Mouse (Mus musculus): ENCODE results near the gene 2010003K11Rik. TPM values are rescaled to one million over a fixed set of nuclear protein-coding genes. Genes with fewer than 3 reads are reported as not detected.

Gene 2010003K11Rik
- total and polyA plus RNA-seq, 3 experiments: 0.70 TPM; not detected in 2

- 1% methylated on average over 70 of the region's 70 CpGs for WGBS
- H3K9ac ChIP-seq (ENCODE audit: low read depth, low read length): peak overlapping the region; percentile 62
- no peaks in the 10 kb centered on the region for H3K79me2 ChIP-seq (replicated peaks; ENCODE audit: control insufficient read depth, insufficient read depth, low read length)
- TF ChIP-seq CTCF (IDR thresholded peaks at IDR 0.05): no peak
- TF ChIP-seq EP300 (IDR thresholded peaks at IDR 0.05; ENCODE audit: insufficient read depth, low read depth, low read length): no peak
- TF ChIP-seq POLR2A (IDR thresholded peaks at IDR 0.05; ENCODE audit: insufficient read depth, low read depth, low read length): no peak
- H3K4me3 ChIP-seq: peak overlapping the region; percentile 49
- intact Hi-C loops (cut with DNase I): no loop called here
- no peaks in the 10 kb centered on the region for H3K4me1 ChIP-seq (ENCODE audit: control insufficient read depth, insufficient read depth, low read length)
- H3K27me3 ChIP-seq (ENCODE audit: control insufficient read depth, insufficient read depth, low read length): no peaks in the 10 kb centered on the region
- no peaks in the 10 kb centered on the region for H3K36me3 ChIP-seq (ENCODE audit: control insufficient read depth, insufficient read depth, low read length)
- peak; percentile 51 to 62 for DNase-seq
- peak overlapping the region; percentile 46 for H3K27ac ChIP-seq
Observed at GRCm38 (mm10) chr19:4476601-4477257, 21.7 kb downstream of the 2010003K11Rik start.

GRCm38 (mm10) chr19:4475224-4475925, 23.0 kb downstream of the 2010003K11Rik start:
- no peaks in the 10 kb centered on the region for H3K4me1 ChIP-seq (ENCODE audit: control insufficient read depth, insufficient read depth, low read length)
- no peak overlapping the region for H3K27ac ChIP-seq
- no peak overlapping the region for H3K4me3 ChIP-seq
- TF ChIP-seq EP300 (IDR thresholded peaks at IDR 0.05; ENCODE audit: insufficient read depth, low read depth, low read length) (no peak), CTCF (IDR thresholded peaks at IDR 0.05) (no peak), POLR2A (IDR thresholded peaks at IDR 0.05; ENCODE audit: insufficient read depth, low read depth, low read length) (no peak)
- H3K36me3 ChIP-seq (ENCODE audit: control insufficient read depth, insufficient read depth, low read length): no peaks in the 10 kb centered on the region
- H3K9ac ChIP-seq (ENCODE audit: low read depth, low read length): no peak overlapping the region
- WGBS: 75% methylated on average over 11 of the region's 11 CpGs
- no peaks in the 10 kb centered on the region for H3K79me2 ChIP-seq (replicated peaks; ENCODE audit: control insufficient read depth, insufficient read depth, low read length)
- intact Hi-C loops (cut with DNase I): no loop called here
- H3K27me3 ChIP-seq (ENCODE audit: control insufficient read depth, insufficient read depth, low read length): no peaks in the 10 kb centered on the region
- DNase-seq: no peak

GRCm38 (mm10) chr19:4474739-4475138, 23.6 kb downstream of the 2010003K11Rik start:
- no peak overlapping the region for H3K9ac ChIP-seq (ENCODE audit: low read depth, low read length)
- 62% methylated on average over 3 of the region's 3 CpGs for WGBS

GRCm38 (mm10) chr19:4473549-4473948, 24.8 kb downstream of the 2010003K11Rik start:
- no peak overlapping the region for H3K4me3 ChIP-seq
- H3K4me1 ChIP-seq (ENCODE audit: control insufficient read depth, insufficient read depth, low read length): no peaks in the 10 kb centered on the region
- intact Hi-C loops (cut with DNase I): no loop called here
- 78% methylated on average over 5 of the region's 5 CpGs for WGBS
- no peak overlapping the region for H3K9ac ChIP-seq (ENCODE audit: low read depth, low read length)
- H3K79me2 ChIP-seq (replicated peaks; ENCODE audit: control insufficient read depth, insufficient read depth, low read length): no peaks in the 10 kb centered on the region
- H3K27ac ChIP-seq: no peak overlapping the region
- no peaks in the 10 kb centered on the region for H3K36me3 ChIP-seq (ENCODE audit: control insufficient read depth, insufficient read depth, low read length)
- no peaks in the 10 kb centered on the region for H3K27me3 ChIP-seq (ENCODE audit: control insufficient read depth, insufficient read depth, low read length)
- DNase-seq: no peak
- no peak for TF ChIP-seq POLR2A (IDR thresholded peaks at IDR 0.05; ENCODE audit: insufficient read depth, low read depth, low read length)
- TF ChIP-seq EP300 (IDR thresholded peaks at IDR 0.05; ENCODE audit: insufficient read depth, low read depth, low read length): no peak
- no peak for TF ChIP-seq CTCF (IDR thresholded peaks at IDR 0.05)

More at GRCm38 (mm10) chr19:4474739-4475138, 23.6 kb downstream of the 2010003K11Rik start:
- intact Hi-C loops (cut with DNase I): no loop called here
- no peaks in the 10 kb centered on the region for H3K27me3 ChIP-seq (ENCODE audit: control insufficient read depth, insufficient read depth, low read length)
- H3K27ac ChIP-seq: no peak overlapping the region
- no peaks in the 10 kb centered on the region for H3K36me3 ChIP-seq (ENCODE audit: control insufficient read depth, insufficient read depth, low read length)
- no peak overlapping the region for H3K4me3 ChIP-seq
- no peaks in the 10 kb centered on the region for H3K4me1 ChIP-seq (ENCODE audit: control insufficient read depth, insufficient read depth, low read length)
- DNase-seq: no peak
- TF ChIP-seq POLR2A (IDR thresholded peaks at IDR 0.05; ENCODE audit: insufficient read depth, low read depth, low read length): no peak
- no peak for TF ChIP-seq EP300 (IDR thresholded peaks at IDR 0.05; ENCODE audit: insufficient read depth, low read depth, low read length)
- no peak for TF ChIP-seq CTCF (IDR thresholded peaks at IDR 0.05)
- H3K79me2 ChIP-seq (replicated peaks; ENCODE audit: control insufficient read depth, insufficient read depth, low read length): no peaks in the 10 kb centered on the region

GRCm38 (mm10) chr19:4468363-4468762, 30.0 kb downstream of the 2010003K11Rik start:
- intact Hi-C loops (cut with DNase I): no loop called here
- no peaks in the 10 kb centered on the region for H3K4me1 ChIP-seq (ENCODE audit: control insufficient read depth, insufficient read depth, low read length)
- H3K36me3 ChIP-seq (ENCODE audit: control insufficient read depth, insufficient read depth, low read length): no peaks in the 10 kb centered on the region
- no peak for DNase-seq
- WGBS: 31% methylated on average over 5 of the region's 5 CpGs
- no peak overlapping the region for H3K27ac ChIP-seq
- TF ChIP-seq EP300 (IDR thresholded peaks at IDR 0.05; ENCODE audit: insufficient read depth, low read depth, low read length) (no peak), CTCF (IDR thresholded peaks at IDR 0.05) (peak; percentile 22), POLR2A (IDR thresholded peaks at IDR 0.05; ENCODE audit: insufficient read depth, low read depth, low read length) (no peak)
- no peak overlapping the region for H3K4me3 ChIP-seq
- no peak overlapping the region for H3K9ac ChIP-seq (ENCODE audit: low read depth, low read length)
- H3K79me2 ChIP-seq (replicated peaks; ENCODE audit: control insufficient read depth, insufficient read depth, low read length): no peaks in the 10 kb centered on the region
- no peaks in the 10 kb centered on the region for H3K27me3 ChIP-seq (ENCODE audit: control insufficient read depth, insufficient read depth, low read length)

GRCm38 (mm10) chr19:4464666-4465065, 33.7 kb downstream of the 2010003K11Rik start:
- Histone ChIP-seq H3K4me3 (no peak overlapping the region), H3K36me3 (ENCODE audit: control insufficient read depth, insufficient read depth, low read length) (no peaks in the 10 kb centered on the region), H3K27ac (no peak overlapping the region), H3K9ac (ENCODE audit: low read depth, low read length) (no peak overlapping the region), H3K27me3 (ENCODE audit: control insufficient read depth, insufficient read depth, low read length) (no peaks in the 10 kb centered on the region), H3K4me1 (ENCODE audit: control insufficient read depth, insufficient read depth, low read length) (no peaks in the 10 kb centered on the region), H3K79me2 (replicated peaks; ENCODE audit: control insufficient read depth, insufficient read depth, low read length) (no peaks in the 10 kb centered on the region)
- no peak for TF ChIP-seq POLR2A (IDR thresholded peaks at IDR 0.05; ENCODE audit: insufficient read depth, low read depth, low read length)
- TF ChIP-seq CTCF (IDR thresholded peaks at IDR 0.05): no peak
- no peak for TF ChIP-seq EP300 (IDR thresholded peaks at IDR 0.05; ENCODE audit: insufficient read depth, low read depth, low read length)
- intact Hi-C loops (cut with DNase I): no loop called here
- DNase-seq: no peak
- WGBS: 73% methylated on average over 4 of the region's 4 CpGs

Data from heart, adult 2 months (tissue).